Comparison of ENCODE assay signal across 10 mouse cellular contexts in the genomic region with DNA sequence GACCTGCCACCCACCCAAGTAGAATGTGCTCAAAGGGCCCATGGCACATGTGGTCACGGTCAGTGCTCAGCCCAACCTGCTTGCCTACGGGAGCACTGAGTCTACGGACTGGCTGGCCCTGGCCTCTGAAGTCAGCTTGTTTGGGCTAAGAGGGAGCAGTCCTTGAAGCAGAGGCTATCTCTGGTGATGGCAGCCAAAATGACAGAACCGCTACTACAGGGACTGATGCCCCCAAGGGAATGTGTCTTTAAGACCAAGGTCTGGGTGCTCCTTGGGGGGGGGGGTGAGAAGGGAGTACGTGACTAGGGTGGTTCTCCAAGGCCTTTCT. TPM values are rescaled to one million over a fixed set of nuclear protein-coding genes. Genes with fewer than 3 reads are reported as not detected.
DNase-seq lines count a peak whose midpoint lies in the region; ATAC-seq lines count a peak whose summit lies in the region.
"Had no signal": no experiment of that assay in that cellular context is flagged by ENCODE, and none has a peak within 500 bp of the region (broad histone marks: within the 10 kb centered on the region; RNA-seq: fewer than 3 reads in every experiment).

No protein-coding gene starts in this region.

- DNase-seq in adrenal gland, adult 2 months: peak; percentile 59
- DNase-seq in adrenal gland, postnatal 4 days (ENCODE audit: low spot score in 2 of 2): no peak
- no peak for DNase-seq in midbrain, embryonic 10.5 days (ENCODE audit: low spot score)
- DNase-seq in kidney, postnatal 10 days: peak; percentile 18
- DNase-seq in spleen, postnatal 36 days (ENCODE audit: low spot score in 2 of 2): no peak
- no peak for DNase-seq in urinary bladder, postnatal 14 days (ENCODE audit: low spot score)
- DNase-seq: thymus, adult 18-20 months had no signal

- peak; percentile 30; the same call in 1 of the 2 replicates for ATAC-seq in midbrain, embryonic 12.5 days (ENCODE audit: low FRiP score, low read depth)
- no peak for ATAC-seq in stomach, embryonic 14.5 days (ENCODE audit: insufficient number of reproducible peaks, insufficient read depth, low FRiP score, low read depth)

- 0 out of 2 replicates have a peak, but pooled peaks cover 13% of the 10 kb centered on the region for H3K27me3 ChIP-seq in midbrain, embryonic 12.5 days
- H3K27me3 ChIP-seq in midbrain, embryonic 10.5 days (ENCODE audit: low read depth, poor library complexity, severe bottlenecking): 0 out of 2 replicates have a peak, but pooled peaks cover 3% of the 10 kb centered on the region
- 0 out of 2 replicates have a peak, but pooled peaks cover 3% of the 10 kb centered on the region for H3K27me3 ChIP-seq in stomach, embryonic 14.5 days (ENCODE audit: control insufficient read depth, insufficient read depth, low read length)

- H3K9me3 ChIP-seq in midbrain, embryonic 12.5 days: no peaks in the 10 kb centered on the region
- H3K9me3 ChIP-seq in midbrain, embryonic 10.5 days (replicated peaks): no peaks in the 10 kb centered on the region
- H3K9me3 ChIP-seq in stomach, embryonic 14.5 days (ENCODE audit: control insufficient read depth, low read depth, low read length): no peaks in the 10 kb centered on the region

- H3K4me2 ChIP-seq in midbrain, embryonic 12.5 days (replicated peaks): no peak overlapping the region
- H3K4me2 ChIP-seq in stomach, embryonic 14.5 days (replicated peaks; ENCODE audit: low read depth, low read length): 0 out of 2 replicates have a peak overlapping the region, but pooled peaks have one; percentile 18

- no peaks in the 10 kb centered on the region; the same call in 1 of the 2 replicates for H3K4me1 ChIP-seq in midbrain, embryonic 12.5 days
- H3K4me1 ChIP-seq in midbrain, embryonic 10.5 days: no peaks in the 10 kb centered on the region
- 0 out of 2 replicates have a peak, but pooled peaks cover 4% of the 10 kb centered on the region for H3K4me1 ChIP-seq in stomach, embryonic 14.5 days (ENCODE audit: control insufficient read depth, insufficient read depth, low read length)

- no peak overlapping the region for H3K9ac ChIP-seq in midbrain, embryonic 12.5 days (replicated peaks)
- H3K9ac ChIP-seq in stomach, embryonic 14.5 days (replicated peaks; ENCODE audit: low read depth, low read length): no peak overlapping the region
- H3K9ac ChIP-seq: liver, embryonic 14.5 days had no signal

- H3K36me3 ChIP-seq in midbrain, embryonic 12.5 days: no peaks in the 10 kb centered on the region
- H3K36me3 ChIP-seq in midbrain, embryonic 10.5 days: no peaks in the 10 kb centered on the region
- H3K36me3 ChIP-seq in stomach, embryonic 14.5 days (ENCODE audit: control insufficient read depth, insufficient read depth, low read length): no peaks in the 10 kb centered on the region

- H3K4me3 ChIP-seq in midbrain, embryonic 12.5 days: no peak overlapping the region
- H3K4me3 ChIP-seq in midbrain, embryonic 10.5 days: no peak overlapping the region
- no peak overlapping the region for H3K4me3 ChIP-seq in stomach, embryonic 14.5 days (ENCODE audit: low read depth, low read length)

- no peak overlapping the region for H3K27ac ChIP-seq in midbrain, embryonic 12.5 days (replicated peaks)
- no peak overlapping the region for H3K27ac ChIP-seq in midbrain, embryonic 10.5 days (replicated peaks)
- no peak overlapping the region for H3K27ac ChIP-seq in stomach, embryonic 14.5 days (ENCODE audit: low read length)
- H3K27ac ChIP-seq: liver, embryonic 14.5 days had no signal

- WGBS in midbrain, embryonic 12.5 days: 80% methylated on average over 5 of the region's 5 CpGs
- 72% methylated on average over 5 of the region's 5 CpGs for WGBS in midbrain, embryonic 10.5 days
- WGBS in stomach, embryonic 14.5 days: 42% methylated on average over 5 of the region's 5 CpGs

RNA-seq across cellular contexts. Expression of a gene that starts 35.4 kb away (rescaled TPM):
- 1 to 10 TPM; 1.9 to 3.1 TPM for total RNA-seq in adrenal gland, adult 2 months (2021)
- polyA plus RNA-seq in adrenal gland, adult 2 months (2012; rRNA removed): 6.2 and 6.5 TPM in 2 replicates
- total RNA-seq in adrenal gland, postnatal 4 days (2021): 1 to 10 TPM; 4.2 to 5.0 TPM
- 0.78 and 1.1 TPM in 2 replicates for polyA plus RNA-seq in midbrain, embryonic 12.5 days (2016; fragmentation: Nextera tagmentation; extraction: Ambion mirVana)
- polyA plus RNA-seq in midbrain, embryonic 10.5 days (2016; fragmentation: Nextera tagmentation; extraction: Ambion mirVana): 0.25 and 0.50 TPM in 2 replicates
- polyA plus RNA-seq in stomach, embryonic 14.5 days (2014; fragmentation: Nextera tagmentation; extraction: Ambion mirVana): 1.5 and 2.0 TPM in 2 replicates

RNA-seq across cellular contexts. Expression of a gene that starts 47.1 kb away (rescaled TPM):
- total RNA-seq in adrenal gland, adult 2 months (2021): 10 to 100 TPM; 60.0 to 60.4 TPM
- 40.7 and 46.7 TPM in 2 replicates for polyA plus RNA-seq in adrenal gland, adult 2 months (2012; rRNA removed)
- 10 to 100 TPM; 69.3 to 76.0 TPM for total RNA-seq in adrenal gland, postnatal 4 days (2021)
- polyA plus RNA-seq in midbrain, embryonic 12.5 days (2016; fragmentation: Nextera tagmentation; extraction: Ambion mirVana): 73.0 and 83.5 TPM in 2 replicates
- 89.2 and 93.2 TPM in 2 replicates for polyA plus RNA-seq in midbrain, embryonic 10.5 days (2016; fragmentation: Nextera tagmentation; extraction: Ambion mirVana)
- polyA plus RNA-seq in stomach, embryonic 14.5 days (2014; fragmentation: Nextera tagmentation; extraction: Ambion mirVana): 103 and 128 TPM in 2 replicates

Comparison
In these comparisons a context has a peak if more than half of its experiments do, and no peak if none do; other contexts are left out.
1. DNase-seq: peak in adrenal gland, adult 2 months (single experiment) and kidney, postnatal 10 days (single experiment); none in adrenal gland, postnatal 4 days (0 of 2), midbrain, embryonic 10.5 days (single experiment), spleen, postnatal 36 days (0 of 2) and urinary bladder, postnatal 14 days (single experiment).